Mouse (Mus musculus) brain, embryonic 14.5 days (tissue): Measurements from ENCODE around the gene Galnt14.

ENCODE experiments used
- CTCF ChIP-seq: fragments of 200-500 bp; IDR thresholded peaks from 2 replicates; pipeline ENCODE4 v1.5.1; 2012; ENCODE audit warnings: inconsistent platforms, mild to moderate bottlenecking, moderate library complexity, borderline replicate concordance; ENCODE audit not compliant: insufficient read depth, insufficient read length; ENCODE audit errors: extremely low read depth
- POLR2A ChIP-seq: fragments of 200-500 bp; IDR thresholded peaks from 2 replicates; pipeline ENCODE4 v1.6.1; 2012; ENCODE audit warnings: mild to moderate bottlenecking, inconsistent platforms, borderline replicate concordance; ENCODE audit not compliant: poor library complexity, insufficient read depth, insufficient read length, severe bottlenecking; ENCODE audit errors: extremely low read depth

DNA sequence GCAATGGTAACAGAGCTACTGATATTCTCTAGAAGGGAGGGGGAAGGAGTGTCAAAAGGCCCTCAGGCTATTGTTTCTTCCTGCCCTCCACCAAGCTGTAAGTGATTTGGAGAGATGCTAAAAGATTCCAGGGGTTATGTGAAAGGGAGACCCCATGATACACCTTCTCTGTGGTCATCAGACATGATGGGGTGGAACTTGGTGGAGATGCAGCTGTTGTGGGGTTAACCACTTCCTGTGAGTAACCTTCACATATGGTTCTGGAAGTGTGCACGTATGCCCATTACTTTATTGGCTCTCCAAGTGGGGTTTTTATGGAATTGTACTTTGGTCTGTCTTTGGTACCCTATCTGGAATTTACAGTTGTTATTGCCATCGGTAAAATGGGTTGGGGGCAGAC lies 253.7 kb downstream of the Galnt14 start:
- no peak for TF ChIP-seq CTCF
- TF ChIP-seq POLR2A, result no peak
